Mouse (Mus musculus) macrophage (primary cell): ENCODE data around the gene Sytl3. TPM values are rescaled to one million over a fixed set of nuclear protein-coding genes. Genes with fewer than 3 reads are reported as not detected.
"Not testable (repeated sequence)": the region's sequence is repeated elsewhere in the genome, so short reads cannot be mapped to it uniquely, and the experiment has no call there.

Source experiments
- H3K27ac ChIP-seq: fragments of 350-480 bp; formaldehyde crosslinking; 2 replicates; pipeline ENCODE4 v1.9.0; 2021
- H3K36me3 ChIP-seq: fragments of 350-480 bp; formaldehyde crosslinking; 2 replicates; pipeline ENCODE4 v1.9.0; 2021; ENCODE audit errors: inconsistent target
- H3K4me3 ChIP-seq: fragments of 350-480 bp; formaldehyde crosslinking; 2 replicates; pipeline ENCODE4 v1.9.0; 2021; ENCODE audit errors: inconsistent target
- H3K79me2 ChIP-seq: fragments of 350-480 bp; formaldehyde crosslinking; 2 replicates; pipeline ENCODE4 v1.9.0; 2021; ENCODE audit errors: inconsistent target
- WGBS: methylation state at CpG from one replicate; pipeline ENCODE4 v1.1.7; 2026; ENCODE audit warnings: inconsistent platforms; ENCODE audit not compliant: missing documents; 5-methylcytosine and 5-hydroxymethylcytosine counted together
- polyA plus RNA-seq: library from polyadenylated mRNA; stranded (reverse); fragments of 250-400 nt; gene quantifications from 3 replicates; pipeline ENCODE4 v1.2.4, GENCODE M21; 2018; ENCODE audit warnings: inconsistent platforms

The Sytl3 gene
- polyA plus RNA-seq, 1 experiment from 2014 or later: 0.23 TPM

DNA sequence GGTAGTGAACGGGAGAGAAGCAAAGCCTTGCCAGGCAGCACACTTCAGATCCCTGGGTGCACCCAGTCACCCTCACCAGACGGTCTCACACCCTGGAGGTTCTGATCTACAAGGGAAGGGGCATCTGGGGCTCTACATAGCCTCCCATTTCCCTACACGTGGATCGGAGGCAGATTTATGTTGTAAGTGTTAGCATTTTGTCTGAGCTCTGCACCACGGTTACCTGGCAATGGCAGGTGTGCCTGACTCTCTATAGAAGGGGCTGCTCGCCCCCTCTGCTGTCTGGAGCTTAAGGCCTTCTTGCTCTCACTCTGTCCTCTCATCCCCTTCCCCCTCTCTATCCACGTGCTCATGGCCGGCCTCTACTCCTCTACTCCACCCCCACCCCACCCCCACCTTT is 37.6 kb downstream of the Sytl3 start:
- H3K79me2 ChIP-seq, H3K27ac ChIP-seq, H3K4me3 ChIP-seq, H3K36me3 ChIP-seq: not testable (repeated sequence)
- 82% methylated on average over 8 of the region's 8 CpGs for WGBS

DNA sequence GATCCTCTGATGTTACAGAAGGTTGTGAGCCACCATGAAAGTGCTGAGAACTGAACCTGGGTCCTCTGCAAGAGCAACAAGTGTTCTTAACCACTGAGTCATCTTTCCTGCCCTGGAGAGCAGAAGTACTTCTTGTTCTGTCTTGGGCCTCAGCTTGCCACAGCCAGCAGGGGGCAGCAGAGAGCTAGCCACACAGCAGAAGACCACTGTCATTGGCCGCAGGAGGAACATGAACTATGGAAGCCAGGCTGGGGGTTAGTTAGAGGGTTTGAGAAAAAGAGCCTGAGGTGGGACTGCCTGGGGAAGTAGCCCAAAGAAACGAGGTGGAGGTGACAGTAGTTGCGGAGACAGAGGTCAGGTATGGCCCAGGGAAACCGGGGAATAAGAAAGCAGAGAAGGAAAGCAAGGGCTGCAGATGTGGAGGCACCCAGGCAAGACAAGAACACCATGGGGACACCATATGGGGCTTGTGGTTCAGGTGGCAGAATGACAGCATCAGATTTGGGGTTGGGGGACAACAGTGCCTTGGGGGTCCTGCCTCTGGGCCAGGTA is 38.4 kb downstream of the Sytl3 start:
- H3K27ac ChIP-seq, H3K36me3 ChIP-seq: not testable (repeated sequence)
- 67% methylated on average over 2 of the region's 4 CpGs for WGBS

DNA sequence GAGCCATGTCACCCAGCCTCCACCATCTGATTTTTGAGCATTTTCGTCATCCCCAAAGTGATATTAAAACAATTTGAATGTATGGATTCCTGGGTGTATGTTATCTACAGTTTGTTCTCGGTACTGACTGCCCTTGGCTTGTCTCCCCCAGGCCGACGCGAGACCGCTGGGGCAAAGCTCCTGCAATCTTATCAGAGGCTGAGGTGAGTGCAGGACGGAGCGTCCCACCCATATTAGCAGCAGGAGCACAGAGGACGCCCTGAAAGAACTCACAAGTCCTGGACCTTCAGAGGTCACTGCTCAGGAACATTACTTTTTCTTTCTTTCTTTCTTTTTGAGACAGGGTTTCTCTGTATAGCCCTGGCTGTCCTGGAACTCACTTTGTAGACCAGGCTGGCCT is 40.6 kb downstream of the Sytl3 start:
- not testable (repeated sequence) for H3K36me3 ChIP-seq, H3K4me3 ChIP-seq
- WGBS: 100% methylated on average over 4 of the region's 9 CpGs

More for the DNA sequence above, 38.4 kb downstream of the Sytl3 start:
- not testable (repeated sequence) for H3K79me2 ChIP-seq, H3K4me3 ChIP-seq

DNA sequence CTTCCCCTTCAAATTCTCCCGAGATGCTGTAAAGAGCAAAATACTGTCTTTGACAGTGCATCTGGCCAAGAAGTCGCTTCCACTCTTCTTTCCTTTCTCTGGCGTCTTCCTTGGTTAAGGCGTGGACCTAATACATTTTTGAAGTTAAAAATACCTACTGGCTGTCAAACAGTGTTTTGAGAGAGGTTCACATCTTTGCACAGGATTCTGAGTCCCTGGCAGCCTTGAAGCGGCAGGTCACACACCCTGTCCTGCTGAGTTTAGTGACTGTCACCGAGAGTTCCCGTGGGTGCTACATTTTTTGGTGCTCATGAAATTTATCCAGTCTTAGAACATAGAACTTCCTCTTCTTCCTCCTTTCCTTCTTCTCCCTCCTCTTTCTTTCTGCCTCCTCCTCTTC is 41.2 kb downstream of the Sytl3 start:
- not testable (repeated sequence) for H3K27ac ChIP-seq, H3K79me2 ChIP-seq, H3K4me3 ChIP-seq, H3K36me3 ChIP-seq
- WGBS: 51% methylated on average over 3 of the region's 7 CpGs

More for the DNA sequence above, 40.6 kb downstream of the Sytl3 start:
- not testable (repeated sequence) for H3K27ac ChIP-seq, H3K79me2 ChIP-seq

DNA sequence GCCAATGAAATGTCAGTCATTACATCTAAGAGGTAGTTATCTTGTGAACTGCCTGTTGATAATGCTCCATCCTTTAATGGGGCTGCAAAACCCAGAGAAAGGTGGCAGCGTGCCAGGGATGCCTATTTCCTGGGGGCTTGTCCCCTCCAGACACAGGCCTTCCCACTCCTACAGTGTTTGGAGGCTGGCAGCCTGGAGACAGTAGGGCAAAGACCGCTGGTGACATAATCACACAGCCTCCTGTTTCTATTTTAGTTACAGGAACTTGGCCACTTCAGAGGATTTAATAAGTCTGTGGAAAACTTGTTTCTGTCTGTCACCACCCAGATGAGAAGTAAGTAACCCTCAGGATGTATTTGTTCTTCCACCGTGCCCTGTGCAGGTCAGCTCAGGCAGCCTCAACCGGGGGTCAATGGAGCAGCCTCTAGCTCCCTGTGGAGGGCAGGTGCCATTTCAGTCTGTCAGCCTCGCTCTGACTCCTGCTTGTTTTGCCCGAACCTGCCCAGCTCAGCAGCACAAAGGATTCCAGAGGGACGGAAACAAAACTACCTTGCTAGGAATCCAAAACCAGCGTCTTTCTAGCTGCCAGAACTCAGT is 43.8 kb downstream of the Sytl3 start:
- not testable (repeated sequence) for H3K36me3 ChIP-seq, H3K4me3 ChIP-seq, H3K79me2 ChIP-seq, H3K27ac ChIP-seq
- no CpG with 5 or more reads among the region's 8 CpGs for WGBS

DNA sequence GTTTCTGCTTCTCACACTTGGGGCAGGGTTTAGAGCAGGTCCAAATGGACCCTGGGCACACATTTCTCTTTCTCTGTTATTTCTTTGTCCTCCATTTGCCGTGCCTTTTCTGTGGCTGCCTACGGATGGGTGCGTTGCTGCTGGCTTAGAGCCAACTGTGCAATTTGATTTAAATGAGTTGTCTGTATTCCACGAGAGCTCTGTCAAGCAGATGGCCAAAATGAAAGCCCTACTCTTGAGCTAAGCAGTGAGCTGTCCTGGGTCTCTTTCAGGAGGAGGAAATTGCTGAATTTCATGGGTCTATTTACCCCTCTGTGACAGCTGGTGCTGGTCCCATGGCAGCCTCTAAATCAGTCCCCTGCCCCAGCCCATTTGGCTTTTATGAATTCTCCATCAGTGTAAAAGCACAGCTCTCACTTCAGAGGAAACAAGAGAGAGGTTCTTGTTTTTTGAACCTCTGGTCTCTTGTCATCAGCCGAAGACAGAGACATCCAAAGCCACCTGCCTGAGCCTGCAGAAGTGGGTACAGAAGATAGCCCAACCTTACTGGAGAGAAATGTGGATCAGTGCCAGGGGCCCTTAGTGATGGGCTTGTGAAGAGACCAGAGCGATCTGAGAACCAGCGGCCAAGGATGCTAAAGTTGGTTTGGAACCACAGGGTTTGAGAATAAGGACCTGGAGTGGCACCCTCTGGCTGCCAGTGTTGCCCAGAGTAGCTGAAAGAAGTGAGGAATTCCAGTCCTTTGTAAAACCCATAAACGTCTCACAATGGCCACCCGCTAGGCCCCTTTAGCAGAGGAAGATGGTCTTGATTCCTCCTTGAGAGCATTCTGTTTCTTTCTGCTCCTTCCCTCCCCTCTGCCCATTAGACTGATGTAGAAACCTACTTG is 44.7 kb downstream of the Sytl3 start:
- not testable (repeated sequence) for H3K79me2 ChIP-seq, H3K4me3 ChIP-seq, H3K36me3 ChIP-seq, H3K27ac ChIP-seq
- 72% methylated on average over 5 of the region's 9 CpGs for WGBS

DNA sequence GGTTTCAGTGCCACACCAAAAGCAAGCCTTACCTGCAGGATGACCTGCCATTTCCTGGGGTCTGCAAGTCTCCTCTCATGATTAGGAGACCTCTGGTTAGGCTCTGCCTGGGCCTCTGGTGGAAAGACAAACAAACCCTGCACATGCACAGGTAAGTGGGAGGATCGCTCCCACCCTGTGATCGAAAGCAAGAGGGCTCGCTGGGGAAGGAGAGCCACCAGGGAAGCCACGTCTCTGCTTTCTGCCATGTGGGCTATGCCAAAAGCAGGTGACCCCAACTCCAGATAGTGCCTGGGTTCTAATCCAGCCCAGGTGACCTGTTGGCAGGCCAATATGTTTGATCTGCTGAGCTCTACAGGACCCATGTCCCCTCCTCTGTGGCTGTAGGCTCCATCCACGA is 47.6 kb downstream of the Sytl3 start:
- not testable (repeated sequence) for H3K27ac ChIP-seq, H3K4me3 ChIP-seq, H3K79me2 ChIP-seq, H3K36me3 ChIP-seq
- WGBS: 67% methylated on average over 1 of the region's 5 CpGs

DNA sequence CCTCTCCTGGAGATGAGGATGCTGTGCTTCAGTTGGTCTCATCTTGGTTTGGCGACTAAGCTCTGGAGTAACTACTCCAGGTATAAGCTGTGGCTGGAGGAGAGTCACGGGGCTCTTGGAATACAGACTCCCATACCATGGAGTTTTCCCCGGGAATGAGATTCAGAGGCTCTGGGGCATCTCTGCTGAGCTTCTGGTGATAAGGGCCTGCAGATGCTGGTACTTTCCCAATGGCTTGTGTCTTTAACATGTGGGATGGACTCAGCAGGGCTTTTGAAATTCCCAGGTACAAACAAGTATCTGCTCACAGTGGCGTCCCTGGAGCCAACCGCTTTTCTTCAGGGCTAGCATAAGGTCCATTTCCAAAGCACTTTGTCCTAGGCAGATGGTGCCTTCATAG is 48.5 kb downstream of the Sytl3 start:
- not testable (repeated sequence) for H3K36me3 ChIP-seq, H3K79me2 ChIP-seq
- WGBS: 90% methylated on average over 4 of the region's 5 CpGs

DNA sequence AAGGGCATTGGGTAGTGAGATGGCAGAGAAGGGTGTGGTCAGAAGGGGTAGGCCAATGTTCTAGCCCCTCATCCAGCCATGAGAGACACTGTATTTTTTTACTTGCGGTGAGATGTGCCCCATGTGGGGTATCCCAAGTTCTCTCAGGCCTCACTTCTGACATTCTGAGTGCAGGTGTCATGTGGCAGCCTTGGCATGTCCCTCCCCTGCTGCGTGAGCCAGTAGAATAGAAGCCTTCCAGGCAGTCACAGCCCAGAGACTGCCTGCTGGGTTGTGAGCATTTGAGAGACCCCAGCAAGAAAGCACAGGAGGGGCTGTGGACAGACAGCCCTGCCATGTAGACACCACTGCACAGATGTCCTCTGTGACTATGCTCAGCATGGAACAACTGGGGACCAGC is 49.3 kb downstream of the Sytl3 start:
- H3K36me3 ChIP-seq, H3K27ac ChIP-seq, H3K4me3 ChIP-seq, H3K79me2 ChIP-seq: not testable (repeated sequence)
- WGBS: 95% methylated on average over 2 of the region's 2 CpGs

More for the DNA sequence above, 48.5 kb downstream of the Sytl3 start:
- H3K27ac ChIP-seq, H3K4me3 ChIP-seq: not testable (repeated sequence)

DNA sequence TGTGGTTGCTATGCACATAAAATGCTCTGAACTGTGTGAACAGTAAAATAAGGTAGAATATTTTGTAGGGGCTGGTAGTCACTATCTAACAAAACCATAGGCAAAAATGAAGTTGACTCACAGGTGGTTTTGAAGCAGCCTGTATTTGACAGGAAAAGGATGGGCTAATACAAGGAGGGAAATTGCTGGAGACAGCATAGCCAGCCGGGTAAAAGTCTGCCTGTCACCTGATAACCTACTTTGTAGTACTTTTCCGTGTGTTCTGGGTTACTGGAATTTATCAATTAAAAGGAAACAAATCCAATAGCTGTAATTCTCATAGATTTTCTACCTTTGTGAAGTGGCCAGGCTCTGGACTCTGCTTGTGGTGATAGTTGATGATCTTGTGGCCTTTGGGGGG is 54.6 kb downstream of the Sytl3 start:
- H3K4me3 ChIP-seq, H3K27ac ChIP-seq, H3K79me2 ChIP-seq, H3K36me3 ChIP-seq: not testable (repeated sequence)
- 100% methylated on average over 1 of the region's 2 CpGs for WGBS

DNA sequence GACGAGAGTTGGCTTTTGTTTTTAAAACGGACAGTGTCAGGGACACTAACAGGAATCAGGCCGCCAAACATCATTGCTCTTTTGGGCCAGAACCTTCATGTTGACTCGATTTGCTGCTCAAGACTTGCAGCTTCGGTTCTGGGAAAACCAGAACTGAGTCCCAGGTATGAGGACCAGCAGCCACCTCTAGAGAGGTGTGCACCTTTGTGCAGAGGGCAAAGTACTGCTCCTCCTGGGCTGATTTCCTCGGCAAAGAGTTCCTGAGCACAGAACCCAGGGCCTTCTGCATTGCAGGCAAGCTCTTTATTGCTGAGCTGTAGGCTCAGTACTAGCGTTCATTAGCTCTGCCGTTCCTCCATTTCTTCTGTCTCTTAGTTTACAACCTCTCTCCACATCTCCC is 55.1 kb downstream of the Sytl3 start:
- not testable (repeated sequence) for H3K27ac ChIP-seq, H3K79me2 ChIP-seq, H3K36me3 ChIP-seq, H3K4me3 ChIP-seq
- 84% methylated on average over 5 of the region's 8 CpGs for WGBS

DNA sequence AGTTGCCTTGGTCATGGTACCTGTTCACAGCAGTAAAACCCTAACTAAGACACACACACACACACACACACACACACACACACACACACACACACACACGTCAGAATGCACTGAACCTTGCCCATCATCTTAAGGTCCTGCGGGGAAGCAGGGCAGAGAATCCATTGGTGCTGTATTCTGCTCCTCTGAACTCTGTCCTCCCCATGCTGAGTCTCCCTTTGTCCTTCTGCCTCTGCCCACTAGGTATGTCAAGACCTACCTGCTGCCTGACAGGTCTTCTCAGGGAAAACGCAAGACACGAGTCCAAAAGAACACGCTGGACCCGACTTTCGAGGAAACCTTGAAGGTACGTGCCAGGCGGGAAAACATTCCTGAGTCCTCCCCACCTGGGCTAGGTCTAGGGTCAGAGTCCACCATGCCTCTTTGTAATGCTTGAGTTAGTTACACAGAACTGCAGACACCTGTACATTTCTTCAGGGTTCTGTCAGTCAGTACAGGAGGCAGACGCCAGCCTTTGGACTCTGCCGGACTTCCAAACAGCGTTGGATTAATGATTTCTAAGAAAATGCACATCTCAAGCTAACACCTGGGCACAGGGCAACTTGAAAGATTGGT is 69.2 kb downstream of the Sytl3 start:
- no peak overlapping the region for H3K4me3 ChIP-seq
- H3K36me3 ChIP-seq: no peaks in the 10 kb centered on the region
- no peaks in the 10 kb centered on the region for H3K79me2 ChIP-seq
- H3K27ac ChIP-seq: no peak overlapping the region
- WGBS: 96% methylated on average over 11 of the region's 12 CpGs

DNA sequence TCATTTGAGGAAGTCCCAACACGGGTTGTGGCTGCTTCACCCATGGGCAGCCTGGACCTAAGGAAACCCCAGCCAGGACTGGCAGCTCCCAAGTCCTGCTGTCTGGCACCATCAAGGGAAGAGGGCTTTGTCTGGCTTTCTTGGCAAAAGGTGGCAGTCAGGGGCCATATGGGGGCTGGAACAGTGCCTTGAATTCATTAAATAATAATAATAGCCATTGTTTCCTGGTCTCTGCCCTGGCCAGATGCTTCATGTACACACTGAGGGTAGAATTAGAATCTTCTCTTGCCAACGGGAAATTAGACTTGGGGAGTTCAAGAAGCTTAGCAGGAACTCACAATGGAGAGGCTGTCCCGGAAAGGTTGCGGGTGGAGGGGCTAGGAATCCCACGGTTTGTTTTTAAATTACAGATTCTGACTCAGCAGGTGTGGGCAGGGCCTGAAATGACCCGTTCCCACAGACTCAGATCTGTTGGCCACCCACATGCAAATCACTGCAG is 70.4 kb downstream of the Sytl3 start:
- no peak overlapping the region for H3K4me3 ChIP-seq
- WGBS: 21% methylated on average over 6 of the region's 6 CpGs
- no peaks in the 10 kb centered on the region for H3K36me3 ChIP-seq
- no peak overlapping the region for H3K27ac ChIP-seq
- H3K79me2 ChIP-seq: no peaks in the 10 kb centered on the region

DNA sequence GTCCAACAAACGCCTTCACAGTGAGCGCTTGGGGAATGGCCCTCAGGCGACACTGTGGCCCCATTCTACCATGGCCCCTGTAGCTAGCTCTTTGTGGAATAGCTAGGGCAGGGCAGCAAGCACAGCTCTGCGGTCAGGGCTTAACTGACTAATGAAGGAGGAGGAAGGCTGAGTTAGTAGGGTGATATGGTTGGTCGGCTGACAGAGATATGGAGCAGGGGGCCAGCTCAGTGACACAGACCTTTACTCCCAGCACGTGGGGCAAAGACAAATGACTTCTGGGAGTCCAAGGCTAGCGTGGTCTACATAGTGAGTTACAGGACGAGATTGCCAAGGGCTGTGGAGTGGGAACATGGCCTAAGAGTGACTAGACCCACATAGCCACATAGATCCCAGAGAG is 72.2 kb downstream of the Sytl3 start:
- no peaks in the 10 kb centered on the region for H3K36me3 ChIP-seq
- H3K79me2 ChIP-seq: no peaks in the 10 kb centered on the region
- WGBS: 93% methylated on average over 8 of the region's 8 CpGs
- H3K27ac ChIP-seq: no peak overlapping the region
- no peak overlapping the region for H3K4me3 ChIP-seq

DNA sequence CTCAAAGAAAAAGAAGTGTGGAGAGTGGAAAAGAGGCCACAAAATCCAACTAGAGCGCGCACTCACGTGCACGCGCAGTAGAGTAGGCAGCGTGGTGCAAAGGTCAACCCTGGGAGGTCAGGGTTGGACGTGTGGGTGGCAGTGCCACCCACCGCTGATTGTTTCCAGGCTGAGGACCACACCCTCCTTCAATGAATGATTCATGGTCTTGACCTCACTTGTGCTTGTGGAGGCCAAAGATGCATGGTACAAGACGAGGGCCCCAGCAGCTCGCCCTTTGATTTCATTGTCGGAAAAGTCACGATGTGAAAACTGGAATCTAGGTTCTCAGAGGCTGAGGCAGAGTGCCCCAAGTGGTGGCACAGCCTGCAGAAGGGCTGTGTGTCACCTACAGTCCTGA is 72.7 kb downstream of the Sytl3 start:
- no peak overlapping the region for H3K4me3 ChIP-seq
- H3K79me2 ChIP-seq: no peaks in the 10 kb centered on the region
- H3K36me3 ChIP-seq: no peaks in the 10 kb centered on the region
- H3K27ac ChIP-seq: no peak overlapping the region
- WGBS: 93% methylated on average over 12 of the region's 12 CpGs
